Mouse (Mus musculus) neural tube, embryonic 11.5 days (tissue): Measurements from ENCODE around the gene Hlcs. TPM values are rescaled to one million over a fixed set of nuclear protein-coding genes. Genes with fewer than 3 reads are reported as not detected.
"Not testable (repeated sequence)": the region's sequence is repeated elsewhere in the genome, so short reads cannot be mapped to it uniquely, and the experiment has no call there.

Experiments used
- ATAC-seq: fragments of 200-750 bp; cut with Nextera tagmentation; 2 replicates; pipeline ENCODE4 v1.8.0; 2017; ENCODE audit warnings: moderate number of reproducible peaks, mild to moderate bottlenecking, moderate TSS enrichment, moderate library complexity; ENCODE audit not compliant: insufficient read depth, low FRiP score, low TSS enrichment
- DNase-seq: peaks from one replicate; pipeline ENCODE4 v3.0.0-alpha.2; 2015; ENCODE audit warnings: low spot score
- H3K27ac ChIP-seq: fragments of 300-500 bp; sonication (generic); 2 replicates; pipeline ENCODE4 v1.5.1; 2014; ENCODE audit warnings: low read depth, mild to moderate bottlenecking, low read length
- H3K27me3 ChIP-seq: fragments of 300-500 bp; sonication (generic); 2 replicates; pipeline ENCODE4 v1.6.1; 2014; ENCODE audit warnings: mild to moderate bottlenecking, low read length, mixed read lengths; ENCODE audit not compliant: control insufficient read depth, insufficient read depth
- H3K36me3 ChIP-seq: fragments of 300-500 bp; sonication (generic); 2 replicates; pipeline ENCODE4 v1.6.1; 2014; ENCODE audit warnings: mild to moderate bottlenecking, low read length, moderate library complexity, mixed read lengths; ENCODE audit not compliant: control insufficient read depth, insufficient read depth
- H3K4me1 ChIP-seq: fragments of 300-500 bp; sonication (generic); 2 replicates; pipeline ENCODE4 v1.6.1; 2014; ENCODE audit warnings: low read length, mixed read lengths; ENCODE audit not compliant: control insufficient read depth, insufficient read depth
- H3K4me2 ChIP-seq: fragments of 300-500 bp; sonication (generic); 2 replicates; pipeline ENCODE4 v1.6.1; 2014; ENCODE audit warnings: low read depth, mild to moderate bottlenecking, moderate library complexity
- H3K4me3 ChIP-seq: fragments of 300-500 bp; sonication (generic); 2 replicates; pipeline ENCODE4 v1.5.1; 2014; ENCODE audit warnings: low read depth, low read length
- H3K9ac ChIP-seq: fragments of 300-500 bp; sonication (generic); 2 replicates; pipeline ENCODE4 v1.6.1; 2014; ENCODE audit warnings: mild to moderate bottlenecking, low read length
- H3K9me3 ChIP-seq: fragments of 300-500 bp; sonication (generic); 2 replicates; pipeline ENCODE4 v1.6.1; 2016; ENCODE audit warnings: low read length; ENCODE audit not compliant: control insufficient read depth
- WGBS: fragments of 180-500 bp; shearing (Covaris S2); extraction: QIAGEN DNeasy Blood & Tissue Kit; methylation state at CpG from one replicate; pipeline ENCODE4 v1.1.7; 2014; 5-methylcytosine and 5-hydroxymethylcytosine counted together
- polyA plus RNA-seq: library from polyadenylated mRNA; unstranded; fragments of >200 nt; fragmentation: Nextera tagmentation; extraction: Ambion mirVana; gene quantifications from 2 replicates; pipeline ENCODE4 v1.2.1, GENCODE M21; 2014

The Hlcs gene
- polyA plus RNA-seq, 1 experiment from 2014 or later: 9.4 TPM

GRCm38 (mm10) chr16:94349588-94350286 is 36.4 kb upstream of the Hlcs start:
- 84% methylated on average over 11 of the region's 11 CpGs for WGBS
- DNase-seq: no peak
- Histone ChIP-seq H3K27ac (no peak overlapping the region), H3K27me3 (no peaks in the 10 kb centered on the region), H3K9ac (no peak overlapping the region), H3K4me2 (no peak overlapping the region), H3K36me3 (no peaks in the 10 kb centered on the region), H3K4me1 (no peaks in the 10 kb centered on the region), H3K9me3 (no peaks in the 10 kb centered on the region), H3K4me3 (no peak overlapping the region)
- ATAC-seq: no peak

GRCm38 (mm10) chr16:94348779-94349178 is 35.4 kb upstream of the Hlcs start:
- Histone ChIP-seq H3K9me3 (no peaks in the 10 kb centered on the region), H3K36me3 (no peaks in the 10 kb centered on the region), H3K4me1 (no peaks in the 10 kb centered on the region), H3K27ac (no peak overlapping the region), H3K9ac (no peak overlapping the region), H3K4me2 (no peak overlapping the region), H3K27me3 (no peaks in the 10 kb centered on the region), H3K4me3 (no peak overlapping the region)
- 90% methylated on average over 2 of the region's 2 CpGs for WGBS
- no peak for DNase-seq
- ATAC-seq: no peak

- no peaks in the 10 kb centered on the region for H3K36me3 ChIP-seq
- no peaks in the 10 kb centered on the region for H3K9me3 ChIP-seq
- no peaks in the 10 kb centered on the region for H3K4me1 ChIP-seq
- H3K4me2 ChIP-seq: no peak overlapping the region
- no peak overlapping the region for H3K27ac ChIP-seq
- no peak overlapping the region for H3K9ac ChIP-seq
- 79% methylated on average over 7 of the region's 7 CpGs for WGBS
- DNase-seq (no peak), ATAC-seq (no peak)
- H3K27me3 ChIP-seq: no peaks in the 10 kb centered on the region
- no peak overlapping the region for H3K4me3 ChIP-seq
Measured at GRCm38 (mm10) chr16:94347080-94347731, 33.8 kb upstream of the Hlcs start.

GRCm38 (mm10) chr16:94345733-94346132 is 32.4 kb upstream of the Hlcs start:
- no peaks in the 10 kb centered on the region for H3K27me3 ChIP-seq
- H3K36me3 ChIP-seq: no peaks in the 10 kb centered on the region
- no peak overlapping the region for H3K4me2 ChIP-seq
- no peaks in the 10 kb centered on the region for H3K9me3 ChIP-seq
- no peak overlapping the region for H3K4me3 ChIP-seq
- no peak overlapping the region for H3K27ac ChIP-seq
- no peak overlapping the region for H3K9ac ChIP-seq
- 91% methylated on average over 1 of the region's 1 CpGs for WGBS
- ATAC-seq: no peak
- no peaks in the 10 kb centered on the region for H3K4me1 ChIP-seq
- no peak for DNase-seq

GRCm38 (mm10) chr16:94339164-94340160 is 26.1 kb upstream of the Hlcs start:
- not testable (repeated sequence) for DNase-seq, ATAC-seq, H3K4me2 ChIP-seq, H3K9ac ChIP-seq, H3K36me3 ChIP-seq, H3K27ac ChIP-seq, H3K27me3 ChIP-seq, H3K4me3 ChIP-seq, H3K4me1 ChIP-seq, H3K9me3 ChIP-seq
- 92% methylated on average over 19 of the region's 22 CpGs for WGBS

GRCm38 (mm10) chr16:94335656-94336055 is 22.3 kb upstream of the Hlcs start:
- no peak overlapping the region for H3K9ac ChIP-seq
- no peaks in the 10 kb centered on the region for H3K4me1 ChIP-seq
- H3K4me3 ChIP-seq: no peak overlapping the region
- no peak overlapping the region for H3K4me2 ChIP-seq
- 54% methylated on average over 5 of the region's 5 CpGs for WGBS
- DNase-seq: no peak
- no peaks in the 10 kb centered on the region for H3K36me3 ChIP-seq
- ATAC-seq: no peak
- H3K27me3 ChIP-seq: no peaks in the 10 kb centered on the region
- no peaks in the 10 kb centered on the region for H3K9me3 ChIP-seq
- H3K27ac ChIP-seq: no peak overlapping the region

- peaks cover 8% of the 10 kb centered on the region for H3K4me1 ChIP-seq
- ATAC-seq (no peak), DNase-seq (peak; percentile 48)
- H3K9me3 ChIP-seq: no peaks in the 10 kb centered on the region
- H3K27ac ChIP-seq: no peak overlapping the region
- H3K27me3 ChIP-seq: peaks cover 21% of the 10 kb centered on the region
- 62% methylated on average over 5 of the region's 5 CpGs for WGBS
- no peak overlapping the region for H3K4me2 ChIP-seq
- H3K36me3 ChIP-seq: no peaks in the 10 kb centered on the region
- no peak overlapping the region for H3K9ac ChIP-seq
- no peak overlapping the region for H3K4me3 ChIP-seq
Measured at GRCm38 (mm10) chr16:94331886-94332252, 18.5 kb upstream of the Hlcs start.

GRCm38 (mm10) chr16:94331233-94331885 is 18.0 kb upstream of the Hlcs start:
- Histone ChIP-seq H3K36me3 (no peaks in the 10 kb centered on the region), H3K9me3 (no peaks in the 10 kb centered on the region), H3K9ac (no peak overlapping the region), H3K4me2 (no peak overlapping the region), H3K4me1 (peaks cover 8% of the 10 kb centered on the region), H3K4me3 (no peak overlapping the region), H3K27me3 (peaks cover 25% of the 10 kb centered on the region), H3K27ac (no peak overlapping the region)
- 83% methylated on average over 9 of the region's 9 CpGs for WGBS
- DNase-seq: no peak
- ATAC-seq: no peak
